Mouse (Mus musculus) forebrain, embryonic 10.5 days (tissue): ENCODE data around the gene Mthfd2. TPM values are rescaled to one million over a fixed set of nuclear protein-coding genes. Genes with fewer than 3 reads are reported as not detected.

ENCODE experiments used
- DNase-seq: peaks from one replicate; pipeline ENCODE4 v3.0.0-alpha.2; 2017; ENCODE audit warnings: low spot score; ENCODE audit errors: extremely low spot score
- H3K27ac ChIP-seq: fragments of 300-500 bp; sonication (generic); 2 replicates; pipeline ENCODE4 v1.5.1; 2016; ENCODE audit warnings: mild to moderate bottlenecking
- H3K27me3 ChIP-seq: fragments of 300-500 bp; sonication (generic); 2 replicates; pipeline ENCODE4 v1.6.1; 2016; ENCODE audit warnings: mild to moderate bottlenecking; ENCODE audit not compliant: poor library complexity, severe bottlenecking
- H3K36me3 ChIP-seq: fragments of 300-500 bp; sonication (generic); replicated peaks from 2 replicates; pipeline ENCODE4 v1.6.1; 2016; ENCODE audit warnings: mild to moderate bottlenecking, moderate library complexity
- H3K4me1 ChIP-seq: fragments of 300-500 bp; sonication (generic); 2 replicates; pipeline ENCODE4 v1.6.1; 2016
- H3K4me3 ChIP-seq: fragments of 300-500 bp; sonication (generic); 2 replicates; pipeline ENCODE4 v1.5.1; 2016; ENCODE audit warnings: mild to moderate bottlenecking, moderate library complexity
- H3K9me3 ChIP-seq: fragments of 300-500 bp; sonication (generic); 2 replicates; pipeline ENCODE4 v1.6.1; 2016; ENCODE audit warnings: mild to moderate bottlenecking, moderate library complexity
- WGBS: fragments of 180-500 bp; shearing (Covaris S2); methylation state at CpG from one replicate; pipeline ENCODE4 v1.1.7; 2016; 5-methylcytosine and 5-hydroxymethylcytosine counted together
- polyA plus RNA-seq: library from polyadenylated mRNA; unstranded; fragments of >200 nt; fragmentation: Nextera tagmentation; extraction: Ambion mirVana; gene quantifications from 2 replicates; pipeline ENCODE4 v1.2.1, GENCODE M21; 2016

Mthfd2 gene
- polyA plus RNA-seq, 1 experiment from 2014 or later = 65.7 TPM

GRCm38 (mm10) chr6:83323652-83324419 lies 1.9 kb downstream of the Mthfd2 start:
- Histone ChIP-seq H3K4me3 (no peak overlapping the region), H3K36me3 (peaks cover 6% of the 10 kb centered on the region), H3K27ac (no peak overlapping the region), H3K27me3 (no peaks in the 10 kb centered on the region), H3K4me1 (peaks cover 19% of the 10 kb centered on the region), H3K9me3 (no peaks in the 10 kb centered on the region)
- DNase-seq = no peak
- 74% methylated on average over 8 of the region's 8 CpGs for WGBS

GRCm38 (mm10) chr6:83322794-83323193 lies 2.9 kb downstream of the Mthfd2 start:
- DNase-seq = no peak
- 82% methylated on average over 2 of the region's 2 CpGs for WGBS
- Histone ChIP-seq H3K4me3 (no peak overlapping the region), H3K36me3 (0 out of 2 replicates have a peak, but pooled peaks cover 1% of the 10 kb centered on the region), H3K9me3 (no peaks in the 10 kb centered on the region), H3K4me1 (peaks cover 19% of the 10 kb centered on the region), H3K27ac (no peak overlapping the region), H3K27me3 (no peaks in the 10 kb centered on the region)

GRCm38 (mm10) chr6:83321927-83322326 lies 3.8 kb downstream of the Mthfd2 start:
- Histone ChIP-seq H3K36me3 (no peaks in the 10 kb centered on the region), H3K4me3 (no peak overlapping the region), H3K27me3 (no peaks in the 10 kb centered on the region), H3K27ac (no peak overlapping the region), H3K9me3 (no peaks in the 10 kb centered on the region), H3K4me1 (peaks cover 20% of the 10 kb centered on the region)
- DNase-seq = no peak
- WGBS = 82% methylated on average over 1 of the region's 1 CpGs

- Histone ChIP-seq H3K36me3 (peaks cover 18% of the 10 kb centered on the region), H3K4me1 (peaks cover 20% of the 10 kb centered on the region), H3K4me3 (peak overlapping the region; percentile 99), H3K27me3 (no peaks in the 10 kb centered on the region), H3K9me3 (no peaks in the 10 kb centered on the region), H3K27ac (peak overlapping the region; percentile 97)
- WGBS = under 1% methylated on average over 52 of the region's 52 CpGs
- peak; percentile 88 for DNase-seq
Observed at GRCm38 (mm10) chr6:83317108-83317741, 8.5 kb downstream of the Mthfd2 start.

- 23% methylated on average over 10 of the region's 10 CpGs for WGBS
- Histone ChIP-seq H3K4me3 (peak overlapping the region; percentile 99), H3K9me3 (no peaks in the 10 kb centered on the region), H3K27me3 (no peaks in the 10 kb centered on the region), H3K4me1 (peaks cover 20% of the 10 kb centered on the region), H3K36me3 (peaks cover 30% of the 10 kb centered on the region), H3K27ac (peak overlapping the region; percentile 8; the same call in 1 of the 2 replicates)
- peak; percentile 42 for DNase-seq
Observed at GRCm38 (mm10) chr6:83316022-83316421, 9.7 kb downstream of the Mthfd2 start.

- Histone ChIP-seq H3K4me3 (no peak overlapping the region), H3K27ac (no peak overlapping the region), H3K36me3 (peaks cover 38% of the 10 kb centered on the region), H3K4me1 (peaks cover 20% of the 10 kb centered on the region), H3K27me3 (no peaks in the 10 kb centered on the region), H3K9me3 (no peaks in the 10 kb centered on the region)
- DNase-seq = no peak
Observed at GRCm38 (mm10) chr6:83315293-83315692, 10.4 kb downstream of the Mthfd2 start.

- H3K36me3 ChIP-seq = peaks cover 66% of the 10 kb centered on the region
- H3K4me1 ChIP-seq = peaks cover 20% of the 10 kb centered on the region
- H3K27me3 ChIP-seq = no peaks in the 10 kb centered on the region
- 92% methylated on average over 8 of the region's 8 CpGs for WGBS
- H3K27ac ChIP-seq = no peak overlapping the region
- no peak for DNase-seq
- H3K9me3 ChIP-seq = no peaks in the 10 kb centered on the region
- no peak overlapping the region for H3K4me3 ChIP-seq
Observed at GRCm38 (mm10) chr6:83312514-83312913, 13.2 kb downstream of the Mthfd2 start.

GRCm38 (mm10) chr6:83312021-83312420 lies 13.7 kb downstream of the Mthfd2 start:
- H3K27ac ChIP-seq = no peak overlapping the region
- no peaks in the 10 kb centered on the region for H3K27me3 ChIP-seq
- H3K36me3 ChIP-seq = peaks cover 70% of the 10 kb centered on the region
- no peak for DNase-seq
- no peaks in the 10 kb centered on the region for H3K9me3 ChIP-seq
- peaks cover 18% of the 10 kb centered on the region for H3K4me1 ChIP-seq
- WGBS = 92% methylated on average over 7 of the region's 7 CpGs
- no peak overlapping the region for H3K4me3 ChIP-seq

- H3K36me3 ChIP-seq = peaks cover 79% of the 10 kb centered on the region
- peaks cover 9% of the 10 kb centered on the region for H3K4me1 ChIP-seq
- H3K27ac ChIP-seq = no peak overlapping the region
- DNase-seq = no peak
- H3K9me3 ChIP-seq = no peaks in the 10 kb centered on the region
- H3K4me3 ChIP-seq = no peak overlapping the region
- WGBS = 96% methylated on average over 11 of the region's 11 CpGs
- H3K27me3 ChIP-seq = no peaks in the 10 kb centered on the region
Observed at GRCm38 (mm10) chr6:83311206-83311605, 14.5 kb downstream of the Mthfd2 start.

- WGBS = 94% methylated on average over 7 of the region's 7 CpGs
- no peak for DNase-seq
- no peaks in the 10 kb centered on the region for H3K9me3 ChIP-seq
- H3K27me3 ChIP-seq = no peaks in the 10 kb centered on the region
- H3K36me3 ChIP-seq = peaks cover 98% of the 10 kb centered on the region
- no peak overlapping the region for H3K4me3 ChIP-seq
- H3K4me1 ChIP-seq = no peaks in the 10 kb centered on the region
- no peak overlapping the region for H3K27ac ChIP-seq
Observed at GRCm38 (mm10) chr6:83309017-83309416, 16.7 kb downstream of the Mthfd2 start.

- Histone ChIP-seq H3K27ac (no peak overlapping the region), H3K4me3 (no peak overlapping the region), H3K4me1 (no peaks in the 10 kb centered on the region), H3K9me3 (no peaks in the 10 kb centered on the region), H3K36me3 (peaks cover 39% of the 10 kb centered on the region), H3K27me3 (no peaks in the 10 kb centered on the region)
- 79% methylated on average over 5 of the region's 5 CpGs for whole genome bisulfite sequencing
- DNase-seq = no peak
Observed at GRCm38 (mm10) chr6:83302264-83302663, 23.4 kb downstream of the Mthfd2 start.

- Histone ChIP-seq H3K27ac (no peak overlapping the region), H3K9me3 (no peaks in the 10 kb centered on the region)
- 85% methylated on average over 2 of the region's 2 CpGs for WGBS
Observed at GRCm38 (mm10) chr6:83301294-83301693, 24.4 kb downstream of the Mthfd2 start.

GRCm38 (mm10) chr6:83300447-83301229 lies 25.1 kb downstream of the Mthfd2 start:
- Histone ChIP-seq H3K36me3 (peaks cover 22% of the 10 kb centered on the region), H3K4me1 (no peaks in the 10 kb centered on the region), H3K4me3 (no peak overlapping the region), H3K9me3 (no peaks in the 10 kb centered on the region), H3K27me3 (no peaks in the 10 kb centered on the region), H3K27ac (no peak overlapping the region)
- 88% methylated on average over 7 of the region's 7 CpGs for WGBS
- no peak for DNase-seq

More at GRCm38 (mm10) chr6:83301294-83301693, 24.4 kb downstream of the Mthfd2 start:
- no peak for DNase-seq
- H3K4me1 ChIP-seq = no peaks in the 10 kb centered on the region
- no peak overlapping the region for H3K4me3 ChIP-seq
- no peaks in the 10 kb centered on the region for H3K27me3 ChIP-seq
- peaks cover 29% of the 10 kb centered on the region for H3K36me3 ChIP-seq
